Comparison of ENCODE assay signal across 9 mouse cellular contexts in genomic region chr9:56891517-56892011, GRCm38 (mm10). TPM values are rescaled to one million over a fixed set of nuclear protein-coding genes. Genes with fewer than 3 reads are reported as not detected.
DNase-seq lines count a peak whose midpoint lies in the region; ATAC-seq and TF ChIP-seq lines count a peak whose summit lies in the region.
"Had no signal": no experiment of that assay in that cellular context is flagged by ENCODE, and none has a peak within 500 bp of the region (broad histone marks: within the 10 kb centered on the region; RNA-seq: fewer than 3 reads in every experiment).

No protein-coding gene starts in this region.

- H3K79me2 ChIP-seq in C2C12 (ENCODE audit: control insufficient read depth, insufficient read depth), result no peaks in the 10 kb centered on the region

- H3K4me3 ChIP-seq in C2C12 (ENCODE audit: insufficient read depth, poor library complexity, severe bottlenecking), result no peak overlapping the region
- peak overlapping the region; percentile 16; the same call in 1 of the 2 replicates for H3K4me3 ChIP-seq in embryonic facial prominence, embryonic 13.5 days
- no peak overlapping the region for H3K4me3 ChIP-seq in heart, embryonic 14.5 days (ENCODE audit: control insufficient read depth in 1 of 2, insufficient read depth in 1 of 2, low read depth in 1 of 2, low read length in 2 of 2)
- no peak overlapping the region for H3K4me3 ChIP-seq in kidney, postnatal 0 days (replicated peaks; ENCODE audit: low read depth, low read length)
- H3K4me3 ChIP-seq in liver, embryonic 11.5 days (ENCODE audit: low read depth, low read length), result no peak overlapping the region
- H3K4me3 ChIP-seq: erythroblast, embryonic 14.5 days had no signal

- H3K4me2 ChIP-seq in embryonic facial prominence, embryonic 13.5 days, result peak overlapping the region; percentile 44
- H3K4me2 ChIP-seq in heart, embryonic 14.5 days (ENCODE audit: low read length), result peak overlapping the region; percentile 20; the same call in 1 of the 2 replicates
- H3K4me2 ChIP-seq in kidney, postnatal 0 days (ENCODE audit: low read length), result no peak overlapping the region
- H3K4me2 ChIP-seq in liver, embryonic 11.5 days, result peak overlapping the region; percentile 50

- H3ac ChIP-seq in C2C12 (ENCODE audit: control insufficient read depth, insufficient read length, low read depth), result no peak overlapping the region

- H3K4me1 ChIP-seq in embryonic facial prominence, embryonic 13.5 days, result peaks cover 20% of the 10 kb centered on the region
- H3K4me1 ChIP-seq in heart, embryonic 14.5 days (ENCODE audit: control insufficient read depth in 2 of 2, insufficient read depth in 2 of 2, low read length in 2 of 2), result peaks cover 14 to 19% of the 10 kb centered on the region in 2 experiments; a peak in 3 of 4 replicates
- peaks cover 4% of the 10 kb centered on the region; the same call in 1 of the 2 replicates for H3K4me1 ChIP-seq in kidney, postnatal 0 days (replicated peaks; ENCODE audit: insufficient read depth, low read length)
- H3K4me1 ChIP-seq in liver, embryonic 11.5 days (replicated peaks; ENCODE audit: control insufficient read depth, insufficient read depth, low read length), result 0 out of 2 replicates have a peak, but pooled peaks cover 6% of the 10 kb centered on the region

- peak overlapping the region; percentile 66 for H3K9ac ChIP-seq in embryonic facial prominence, embryonic 13.5 days
- H3K9ac ChIP-seq in heart, embryonic 14.5 days (ENCODE audit: low read length), result peak overlapping the region; percentile 57
- no peak overlapping the region for H3K9ac ChIP-seq in kidney, postnatal 0 days (ENCODE audit: low read depth, low read length)
- H3K9ac ChIP-seq in liver, embryonic 11.5 days (ENCODE audit: low read depth, low read length), result peak overlapping the region; percentile 22; the same call in 1 of the 2 replicates

- 29% methylated on average over 12 of the region's 12 CpGs for WGBS in embryonic facial prominence, embryonic 13.5 days
- WGBS in heart, embryonic 14.5 days, result 36% methylated on average over 12 of the region's 12 CpGs
- WGBS in kidney, postnatal 0 days, result 36% methylated on average over 12 of the region's 12 CpGs
- WGBS in liver, embryonic 11.5 days, result 38% methylated on average over 12 of the region's 12 CpGs

- H3K79me3 ChIP-seq in C2C12 (ENCODE audit: low read depth), result no peaks in the 10 kb centered on the region

- no peak overlapping the region for H3K27ac ChIP-seq in embryonic facial prominence, embryonic 13.5 days
- H3K27ac ChIP-seq in heart, embryonic 14.5 days (replicated peaks in 1 of 2; ENCODE audit: control insufficient read depth in 1 of 2, insufficient read depth in 1 of 2, low read depth in 2 of 2, low read length in 2 of 2), result peak overlapping the region in 1 of 2 experiments; percentile 39; a peak in 1 of 4 replicates
- no peak overlapping the region for H3K27ac ChIP-seq in kidney, postnatal 0 days
- no peak overlapping the region for H3K27ac ChIP-seq in liver, embryonic 11.5 days (ENCODE audit: low read depth, low read length)

- no peaks in the 10 kb centered on the region for H3K9me3 ChIP-seq in embryonic facial prominence, embryonic 13.5 days
- no peaks in the 10 kb centered on the region for H3K9me3 ChIP-seq in heart, embryonic 14.5 days (ENCODE audit: control insufficient read depth, low read length)
- H3K9me3 ChIP-seq in kidney, postnatal 0 days (replicated peaks; ENCODE audit: low read length), result no peaks in the 10 kb centered on the region
- H3K9me3 ChIP-seq in liver, embryonic 11.5 days (ENCODE audit: control insufficient read depth, low read length), result no peaks in the 10 kb centered on the region

- H3K27me3 ChIP-seq in C2C12 (ENCODE audit: control insufficient read depth, insufficient read depth, insufficient read length), result no peaks in the 10 kb centered on the region
- H3K27me3 ChIP-seq in embryonic facial prominence, embryonic 13.5 days, result peaks cover 3% of the 10 kb centered on the region; the same call in 1 of the 2 replicates
- H3K27me3 ChIP-seq in heart, embryonic 14.5 days (ENCODE audit: control insufficient read depth, insufficient read depth, low read length), result no peaks in the 10 kb centered on the region
- H3K27me3 ChIP-seq in kidney, postnatal 0 days (ENCODE audit: insufficient read depth, low read length), result no peaks in the 10 kb centered on the region; the same call in 1 of the 2 replicates
- no peaks in the 10 kb centered on the region for H3K27me3 ChIP-seq in liver, embryonic 11.5 days (replicated peaks; ENCODE audit: control insufficient read depth, insufficient read depth, low read length)

- DNase-seq in adrenal gland, postnatal 25 days, result peak; percentile 42
- peak; percentile 96 for DNase-seq in kidney, postnatal 0 days (ENCODE audit: low spot score)
- DNase-seq in liver, embryonic 11.5 days (ENCODE audit: low spot score), result peak; percentile 64
- peak; percentile 52 to 64 for DNase-seq in natural killer cell, adult 2 months (ENCODE audit: low spot score in 2 of 2)
- DNase-seq in testis, postnatal 10 days (ENCODE audit: low spot score), result peak; percentile 82

- peak; percentile 26 for TF ChIP-seq CTCF in C2C12 (IDR thresholded peaks at IDR 0.05; ENCODE audit: control insufficient read depth, insufficient read depth, insufficient read length)
- peak; percentile 94 for TF ChIP-seq CTCF in kidney, postnatal 0 days (IDR thresholded peaks at IDR 0.05; ENCODE audit: low read depth)

- peaks cover 21% of the 10 kb centered on the region for H3K36me3 ChIP-seq in C2C12 (ENCODE audit: control insufficient read depth, insufficient read depth)
- H3K36me3 ChIP-seq in embryonic facial prominence, embryonic 13.5 days, result peaks cover 47% of the 10 kb centered on the region
- H3K36me3 ChIP-seq in heart, embryonic 14.5 days (ENCODE audit: control insufficient read depth, insufficient read depth, low read length), result peaks cover 88% of the 10 kb centered on the region
- H3K36me3 ChIP-seq in kidney, postnatal 0 days (ENCODE audit: insufficient read depth, low read length), result peaks cover 30% of the 10 kb centered on the region
- H3K36me3 ChIP-seq in liver, embryonic 11.5 days (ENCODE audit: control insufficient read depth, insufficient read depth, low read length), result no peaks in the 10 kb centered on the region; the same call in 1 of the 2 replicates

- ATAC-seq in embryonic facial prominence, embryonic 13.5 days (ENCODE audit: insufficient number of reproducible peaks, insufficient read depth, low FRiP score, low TSS enrichment, low read depth), result no peak
- ATAC-seq in heart, embryonic 14.5 days (ENCODE audit: insufficient number of reproducible peaks, insufficient read depth, low FRiP score, low read depth), result 0 out of 2 replicates have a peak, but pooled peaks have one; percentile 5
- no peak; the same call in 1 of the 2 replicates for ATAC-seq in kidney, postnatal 0 days (replicated peaks; ENCODE audit: low FRiP score, low read depth)
- ATAC-seq in liver, embryonic 11.5 days (replicated peaks; ENCODE audit: low FRiP score), result no peak; the same call in 1 of the 2 replicates

TF ChIP-seq in C2C12, 6 proteins besides CTCF, POLR2A, EP300 and RAD21:
- TF ChIP-seq FOSL1 (IDR thresholded peaks at IDR 0.05; ENCODE audit: insufficient read depth, low read length, poor library complexity, severe bottlenecking) (no peak), CEBPB (IDR thresholded peaks at IDR 0.05; ENCODE audit: low read depth) (no peak), MAX (IDR thresholded peaks at IDR 0.05) (no peak), USF1 (IDR thresholded peaks at IDR 0.05; ENCODE audit: low read depth) (no peak)

RNA-seq across cellular contexts. Expression of gene Cspg4, which starts 26.7 kb away (rescaled TPM):
- 42.8 TPM for polyA plus RNA-seq in C2C12 (2012; fragmentation: generic; extraction: Trizol)
- 10.0 and 10.4 TPM in 2 replicates for total RNA-seq in adrenal gland, postnatal 25 days (2021)
- polyA plus RNA-seq in embryonic facial prominence, embryonic 13.5 days (2015; fragmentation: Nextera tagmentation; extraction: Ambion mirVana), result 17.6 and 22.5 TPM in 2 replicates
- polyA plus RNA-seq in heart, embryonic 14.5 days (2014; fragmentation: Nextera tagmentation; extraction: Ambion mirVana), result 23.0 and 24.3 TPM in 2 replicates
- polyA plus RNA-seq in kidney, postnatal 0 days (2015; fragmentation: Nextera tagmentation; extraction: Ambion mirVana), result 18.1 and 19.8 TPM in 2 replicates
- 1.1 and 1.3 TPM in 2 replicates for polyA plus RNA-seq in liver, embryonic 11.5 days (2014; fragmentation: Nextera tagmentation; extraction: Ambion mirVana)
- polyA plus RNA-seq: erythroblast, embryonic 14.5 days had no signal

RNA-seq across cellular contexts. Expression of gene Odf3l1, which starts 27.1 kb away (rescaled TPM):
- polyA plus RNA-seq in C2C12 (2012; fragmentation: generic; extraction: Trizol), result 0.04 TPM
- 1.6 and 1.8 TPM in 2 replicates for total RNA-seq in adrenal gland, postnatal 25 days (2021)
- polyA plus RNA-seq in embryonic facial prominence, embryonic 13.5 days (2015; fragmentation: Nextera tagmentation; extraction: Ambion mirVana), result 0.52 and 0.91 TPM in 2 replicates
- 0.50 and 0.72 TPM in 2 replicates for polyA plus RNA-seq in heart, embryonic 14.5 days (2014; fragmentation: Nextera tagmentation; extraction: Ambion mirVana)
- 0.11 TPM in 1 of 2 replicates, not detected in the other for polyA plus RNA-seq in kidney, postnatal 0 days (2015; fragmentation: Nextera tagmentation; extraction: Ambion mirVana)
- 0.17 TPM in 1 of 2 replicates, not detected in the other for polyA plus RNA-seq in liver, embryonic 11.5 days (2014; fragmentation: Nextera tagmentation; extraction: Ambion mirVana)
- polyA plus RNA-seq: erythroblast, embryonic 14.5 days had no signal

RNA-seq across cellular contexts. Expression of gene Snx33, which starts 36.6 kb away (rescaled TPM):
- 5.7 TPM for polyA plus RNA-seq in C2C12 (2012; fragmentation: generic; extraction: Trizol)
- 28.6 and 35.1 TPM in 2 replicates for total RNA-seq in adrenal gland, postnatal 25 days (2021)
- 11.5 and 13.1 TPM in 2 replicates for polyA plus RNA-seq in embryonic facial prominence, embryonic 13.5 days (2015; fragmentation: Nextera tagmentation; extraction: Ambion mirVana)
- 5.5 and 5.9 TPM in 2 replicates for polyA plus RNA-seq in heart, embryonic 14.5 days (2014; fragmentation: Nextera tagmentation; extraction: Ambion mirVana)
- 8.4 and 8.5 TPM in 2 replicates for polyA plus RNA-seq in kidney, postnatal 0 days (2015; fragmentation: Nextera tagmentation; extraction: Ambion mirVana)
- polyA plus RNA-seq in liver, embryonic 11.5 days (2014; fragmentation: Nextera tagmentation; extraction: Ambion mirVana), result 3.8 and 3.9 TPM in 2 replicates
- polyA plus RNA-seq: erythroblast, embryonic 14.5 days had no signal

RNA-seq across cellular contexts. Expression of gene Imp3, which starts 45.7 kb away (rescaled TPM):
- 122 TPM for polyA plus RNA-seq in C2C12 (2012; fragmentation: generic; extraction: Trizol)
- total RNA-seq in adrenal gland, postnatal 25 days (2021), result 87.0 and 105 TPM in 2 replicates
- polyA plus RNA-seq in embryonic facial prominence, embryonic 13.5 days (2015; fragmentation: Nextera tagmentation; extraction: Ambion mirVana), result 88.1 and 93.9 TPM in 2 replicates
- polyA plus RNA-seq in heart, embryonic 14.5 days (2014; fragmentation: Nextera tagmentation; extraction: Ambion mirVana), result 60.0 and 70.5 TPM in 2 replicates
- polyA plus RNA-seq in kidney, postnatal 0 days (2015; fragmentation: Nextera tagmentation; extraction: Ambion mirVana), result 112 and 123 TPM in 2 replicates
- polyA plus RNA-seq in liver, embryonic 11.5 days (2014; fragmentation: Nextera tagmentation; extraction: Ambion mirVana), result 105 and 110 TPM in 2 replicates

RNA-seq across cellular contexts. Expression of gene Snupn, which starts 59.1 kb away (rescaled TPM):
- polyA plus RNA-seq in C2C12 (2012; fragmentation: generic; extraction: Trizol), result 7.7 TPM
- total RNA-seq in adrenal gland, postnatal 25 days (2021), result 15.0 and 16.4 TPM in 2 replicates
- polyA plus RNA-seq in embryonic facial prominence, embryonic 13.5 days (2015; fragmentation: Nextera tagmentation; extraction: Ambion mirVana), result 26.9 and 31.8 TPM in 2 replicates
- 16.4 and 18.8 TPM in 2 replicates for polyA plus RNA-seq in heart, embryonic 14.5 days (2014; fragmentation: Nextera tagmentation; extraction: Ambion mirVana)
- 19.3 and 20.6 TPM in 2 replicates for polyA plus RNA-seq in kidney, postnatal 0 days (2015; fragmentation: Nextera tagmentation; extraction: Ambion mirVana)
- 21.7 and 22.6 TPM in 2 replicates for polyA plus RNA-seq in liver, embryonic 11.5 days (2014; fragmentation: Nextera tagmentation; extraction: Ambion mirVana)
- polyA plus RNA-seq: erythroblast, embryonic 14.5 days had no signal

Comparison
In these comparisons a context has a peak if more than half of its experiments do, and no peak if none do; other contexts are left out.
1. DNase-seq: peak in every context shown above with its lines; median percentile 96 in kidney, postnatal 0 days; 82 in testis, postnatal 10 days; 64 in liver, embryonic 11.5 days; 58 in natural killer cell, adult 2 months; 42 in adrenal gland, postnatal 25 days.